Mouse (Mus musculus) c-Kit-positive CD71-negative TER-119-negative erythroid progenitor cells, embryonic 14.5 days (primary cell): Measurements from ENCODE around the gene Chat.

Experiments
- DNase-seq: peaks from one replicate; pipeline ENCODE4 v3.0.0-alpha.2; 2013; ENCODE audit warnings: low read depth

Gene Chat

DNA sequence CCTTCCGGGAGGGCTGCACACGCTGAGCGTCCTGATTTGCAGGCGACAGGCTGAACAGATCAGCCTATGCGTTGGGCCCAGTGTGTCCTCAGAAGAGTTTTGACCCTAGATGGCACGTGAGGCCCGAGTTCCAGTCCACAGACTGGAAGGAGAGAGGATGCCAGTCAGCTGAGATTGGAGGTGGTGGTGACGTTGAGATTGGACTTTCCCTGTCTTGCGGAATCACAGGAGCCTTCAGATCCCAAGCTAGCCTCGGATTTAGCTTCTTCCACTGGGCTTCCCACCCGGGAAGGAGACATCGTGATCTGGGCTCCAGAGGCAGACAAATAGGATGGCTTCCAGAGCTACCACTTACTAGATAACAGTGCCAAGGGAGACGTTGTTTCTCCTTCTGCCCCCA, at the start of gene Chat:
Chat (minus strand) TSS at position 101 of the 400 bp plus-strand sequence.
- no peak for DNase-seq

DNA sequence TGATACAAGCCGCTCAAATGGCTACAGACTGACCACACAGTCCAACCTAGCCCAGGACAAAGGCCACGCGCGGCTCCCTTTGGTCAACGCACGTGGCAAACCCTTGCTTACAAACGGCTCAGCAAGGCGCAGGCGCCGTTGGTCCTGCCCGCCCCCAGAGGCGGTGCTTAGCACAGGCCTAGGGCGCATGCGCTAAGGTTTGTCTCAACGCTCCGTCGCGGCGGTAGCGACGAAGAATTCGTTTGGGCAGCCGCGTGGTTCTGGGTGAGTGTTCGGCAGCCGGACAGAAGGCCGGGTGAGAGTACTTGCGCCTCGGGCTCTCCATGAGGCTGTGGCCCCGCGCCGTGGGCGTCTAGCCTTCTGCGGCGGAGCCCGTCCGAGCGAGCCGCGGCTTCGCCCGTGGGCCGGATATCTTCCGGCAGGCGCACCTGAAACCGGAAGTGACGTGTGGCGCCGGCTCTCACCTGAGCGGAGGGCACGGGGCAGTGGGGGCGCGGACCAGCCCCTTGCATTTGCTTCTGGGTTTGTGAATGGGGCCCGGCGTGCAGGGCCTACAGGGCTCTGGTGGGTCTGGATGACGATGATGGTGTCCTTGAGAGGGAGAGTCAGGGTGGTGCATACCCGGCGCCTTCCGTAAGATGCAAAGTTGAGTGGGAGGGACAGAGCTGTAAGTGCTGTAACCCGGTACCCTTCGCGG, 47.7 kb upstream of the Chat start, which contains the start of gene Ercc6:
Ercc6 (plus strand) TSS at position 186 of the 697 bp plus-strand sequence.
- DNase-seq = peak; percentile 83

DNA sequence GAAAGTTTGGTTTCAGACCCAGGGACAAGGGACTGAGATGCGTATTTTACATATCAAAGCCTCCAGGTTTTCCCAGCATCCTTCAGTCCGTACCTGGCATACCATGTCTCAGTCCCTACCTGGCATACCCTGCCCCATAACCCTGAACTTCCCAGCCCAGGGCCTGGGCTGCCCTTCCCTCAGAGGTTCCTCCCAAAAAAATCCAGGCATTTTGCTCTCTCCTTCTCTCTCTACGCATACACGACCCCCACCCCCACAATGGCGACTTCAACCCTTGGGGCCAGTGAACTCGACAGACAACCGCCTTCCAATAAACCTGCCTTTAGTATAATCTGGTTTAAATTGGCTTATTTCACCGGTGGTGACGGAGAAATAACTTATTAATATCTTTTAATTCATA, 47.1 kb upstream of the Chat start:
- no peak for DNase-seq

DNA sequence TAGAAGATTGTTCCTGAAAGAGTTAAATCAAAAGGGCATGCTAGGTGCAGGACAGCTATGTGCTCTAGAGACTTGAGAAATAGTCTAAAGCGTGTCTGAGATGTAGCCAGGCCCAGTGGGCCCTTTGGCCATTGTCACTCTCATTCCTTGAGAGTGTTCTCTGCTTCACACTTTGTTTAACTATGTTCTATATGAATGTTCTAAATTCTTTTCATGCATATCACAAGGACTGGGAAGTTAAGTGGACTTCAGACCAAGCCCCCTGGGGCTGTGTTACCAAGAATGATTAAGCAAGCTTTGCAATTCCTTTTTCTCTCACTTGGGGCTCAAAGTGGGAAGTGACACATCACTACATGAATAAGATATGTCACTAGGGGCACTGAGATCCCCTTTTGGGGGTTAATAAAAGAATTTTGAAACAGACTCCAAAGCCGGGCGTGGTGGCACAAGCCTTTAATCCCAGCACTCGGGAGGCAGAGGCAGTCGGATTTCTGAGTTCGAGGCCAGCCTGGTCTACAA, 43.7 kb upstream of the Chat start:
- DNase-seq = no peak

DNA sequence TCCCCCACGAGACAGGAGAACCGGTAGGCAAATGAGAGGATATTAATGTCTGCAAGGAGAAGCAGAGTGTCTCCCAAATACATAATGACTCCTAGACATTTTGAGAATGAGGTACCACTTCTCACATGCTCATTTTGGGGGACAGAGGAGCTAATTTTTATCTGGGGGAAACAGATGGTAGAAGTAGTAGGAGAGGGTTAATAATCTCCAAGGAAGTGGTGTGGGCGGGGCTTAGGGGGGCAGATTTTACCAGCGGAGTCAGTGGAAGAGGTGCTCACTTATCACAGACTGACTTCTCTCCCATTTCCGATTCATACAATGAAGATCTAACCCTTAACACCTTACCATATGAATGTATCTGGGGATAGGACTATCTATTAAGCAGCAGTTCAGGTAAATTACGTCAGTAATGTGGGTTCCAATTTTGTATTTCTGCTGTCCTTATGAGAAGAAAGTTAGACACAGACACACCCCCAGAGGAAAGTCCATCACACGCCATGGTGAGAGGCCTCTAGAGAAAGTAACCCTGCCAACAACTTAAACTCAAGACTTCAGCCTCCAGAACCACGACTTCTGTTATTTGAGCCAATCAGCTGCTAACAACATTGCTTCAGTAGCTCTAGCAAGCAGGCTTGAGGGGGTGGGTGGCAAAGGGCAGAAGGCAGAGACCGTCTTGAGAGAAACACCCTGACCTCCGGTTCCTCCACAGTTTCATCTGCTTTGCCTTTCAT, 42.5 kb upstream of the Chat start:
- DNase-seq = no peak

DNA sequence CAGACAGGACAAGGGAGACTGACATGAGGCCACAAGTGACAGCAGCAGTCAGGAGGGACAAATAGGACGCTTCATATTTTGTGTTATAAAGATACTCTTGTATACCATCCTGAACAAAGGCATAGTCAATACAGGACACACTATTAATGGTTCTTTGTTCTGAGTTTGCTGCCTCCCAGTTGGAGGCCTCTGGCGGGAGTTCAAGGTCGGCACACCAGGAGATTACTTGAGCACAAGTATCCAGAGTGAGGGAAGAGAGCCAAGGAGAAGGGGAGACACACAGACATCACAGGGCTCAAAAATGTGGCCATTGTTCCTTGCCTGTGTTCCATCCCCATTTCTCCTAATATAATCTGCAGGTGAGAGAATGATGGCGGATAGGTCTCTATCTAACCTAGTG, 41.4 kb upstream of the Chat start:
- no peak for DNase-seq

DNA sequence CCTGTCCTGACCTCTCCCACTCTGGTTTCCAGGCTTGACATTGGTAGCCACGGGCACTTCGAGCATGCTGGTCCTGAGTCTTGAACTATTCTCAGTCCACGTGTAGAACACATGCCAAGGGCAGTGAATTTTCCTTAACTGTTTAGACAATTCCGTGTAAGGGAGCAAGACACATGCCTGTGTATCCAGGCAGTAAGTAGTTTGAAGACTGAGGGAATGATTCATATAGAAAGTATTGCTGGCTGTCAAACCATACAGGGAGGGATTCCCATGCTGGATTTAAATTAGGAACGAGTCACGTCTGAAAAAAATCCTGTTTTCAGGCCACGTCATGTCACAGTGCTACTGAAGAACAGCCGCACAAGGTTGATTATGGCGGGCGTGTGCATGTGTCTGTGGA, 40.5 kb upstream of the Chat start:
- DNase-seq = no peak

DNA sequence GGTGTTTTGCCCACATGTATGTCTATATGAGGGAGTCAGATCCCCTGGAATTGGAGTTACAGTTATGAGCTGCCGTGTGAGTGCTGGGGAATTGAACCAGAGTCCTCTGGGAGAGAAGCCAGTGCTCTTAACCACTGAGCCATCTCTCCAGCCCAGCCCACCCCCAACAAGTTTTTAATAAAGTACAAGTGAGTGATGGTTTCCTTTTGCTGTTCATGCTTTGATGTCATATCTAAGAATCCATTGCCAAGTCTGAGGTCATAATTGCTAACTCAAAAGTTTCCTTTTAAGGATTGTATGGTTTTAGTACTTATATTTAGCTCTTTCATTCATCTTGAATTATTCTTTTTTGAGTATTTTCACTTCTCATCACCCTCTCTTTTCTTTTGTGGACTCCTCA, 38.1 kb upstream of the Chat start:
- no peak for DNase-seq

DNA sequence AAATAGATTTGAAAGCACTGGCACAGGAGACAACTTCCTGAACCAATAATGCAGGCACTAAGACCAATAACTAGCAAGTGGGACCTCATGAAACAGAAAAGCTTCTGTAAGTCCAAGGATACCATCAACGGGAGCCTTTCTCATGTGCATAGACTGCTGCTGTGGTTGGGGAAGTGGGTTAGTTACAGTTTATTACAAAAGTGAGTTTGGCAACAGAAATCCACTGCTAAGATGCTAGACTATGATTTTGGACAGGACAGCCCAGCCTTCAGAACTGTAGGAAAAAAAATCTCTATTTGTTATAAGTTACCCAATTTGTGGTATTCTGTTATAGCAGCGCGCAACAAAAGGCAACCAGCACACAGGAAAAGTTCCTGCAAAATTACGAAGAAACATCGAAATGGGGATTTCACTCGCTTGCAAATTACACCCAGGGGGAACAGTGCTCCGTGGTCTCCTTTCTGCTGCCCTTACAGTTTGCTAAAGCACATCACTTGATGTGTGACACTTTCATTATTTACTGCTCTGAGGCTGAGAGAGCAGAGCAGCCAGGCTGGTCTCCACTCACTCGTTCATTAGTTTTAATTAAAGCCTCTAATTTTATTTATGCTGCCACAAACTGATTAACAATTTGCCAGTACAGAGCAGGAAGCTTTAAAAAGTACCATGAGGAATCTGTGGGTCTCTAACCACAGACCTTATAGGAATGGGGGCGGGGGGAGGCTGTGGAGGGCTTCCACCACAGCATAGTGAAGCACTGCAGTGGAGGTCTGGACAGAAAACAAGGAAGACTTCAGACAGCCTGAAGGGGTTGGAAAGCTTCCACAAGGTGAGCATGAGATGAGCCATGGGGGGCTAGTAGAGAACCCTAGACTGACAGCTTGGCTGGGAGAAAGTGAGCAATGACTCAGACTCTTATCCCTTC, 37.2 kb upstream of the Chat start:
- DNase-seq = no peak

DNA sequence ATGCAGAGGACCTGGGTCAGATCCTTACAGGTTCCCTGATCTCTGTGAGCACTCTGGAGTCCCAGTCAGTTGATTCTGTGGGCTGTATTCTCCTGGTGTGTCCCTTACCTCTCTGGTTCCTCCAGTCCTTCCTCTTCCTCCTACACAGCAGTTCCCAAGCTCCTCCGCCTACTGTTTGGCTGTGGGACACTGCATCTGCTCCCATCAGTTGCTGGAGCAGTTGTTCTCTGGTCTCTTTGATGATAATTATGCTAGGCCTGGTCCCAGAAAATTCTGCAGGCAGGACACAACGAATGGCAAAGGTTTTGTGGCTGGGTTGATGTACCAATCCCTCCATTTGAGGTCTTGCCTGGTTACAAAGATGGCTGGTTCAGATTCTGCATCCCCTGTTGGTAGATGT, 35.5 kb upstream of the Chat start:
- DNase-seq = no peak

DNA sequence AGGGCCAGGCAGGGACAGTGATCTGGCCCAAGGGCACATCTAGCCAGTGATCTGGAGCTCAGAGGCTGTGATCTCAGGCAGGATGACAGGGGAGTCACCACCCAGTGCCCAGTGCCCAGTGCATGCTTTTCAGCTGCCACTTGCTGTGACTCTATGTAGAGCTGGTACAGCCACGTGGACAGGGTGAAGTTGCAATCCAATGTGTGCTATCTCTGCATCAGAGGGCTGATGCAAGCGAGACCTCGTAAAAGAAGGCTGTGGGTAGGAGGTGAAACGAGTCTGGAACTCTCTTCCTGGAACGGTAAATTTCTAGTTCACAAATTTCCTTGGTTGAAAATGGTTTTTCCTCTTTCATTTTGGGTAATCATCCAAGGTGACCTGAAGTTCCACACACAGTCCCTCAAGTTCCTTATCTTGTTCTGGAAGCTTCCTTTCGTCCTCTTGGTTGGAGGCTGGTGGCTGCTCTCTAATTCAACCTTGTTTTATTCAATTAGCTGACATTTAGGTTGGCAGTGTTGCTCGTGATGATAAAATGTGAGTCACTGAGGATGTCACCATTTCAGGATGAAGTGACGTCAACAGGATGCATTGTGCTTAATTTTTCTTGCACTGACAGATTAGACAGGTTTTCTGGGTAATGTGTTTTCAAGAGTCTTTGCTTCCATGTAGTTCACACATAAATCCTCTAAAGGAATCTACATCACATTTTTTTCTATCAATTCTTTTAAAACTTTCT, 30.5 kb upstream of the Chat start:
- DNase-seq = no peak

DNA sequence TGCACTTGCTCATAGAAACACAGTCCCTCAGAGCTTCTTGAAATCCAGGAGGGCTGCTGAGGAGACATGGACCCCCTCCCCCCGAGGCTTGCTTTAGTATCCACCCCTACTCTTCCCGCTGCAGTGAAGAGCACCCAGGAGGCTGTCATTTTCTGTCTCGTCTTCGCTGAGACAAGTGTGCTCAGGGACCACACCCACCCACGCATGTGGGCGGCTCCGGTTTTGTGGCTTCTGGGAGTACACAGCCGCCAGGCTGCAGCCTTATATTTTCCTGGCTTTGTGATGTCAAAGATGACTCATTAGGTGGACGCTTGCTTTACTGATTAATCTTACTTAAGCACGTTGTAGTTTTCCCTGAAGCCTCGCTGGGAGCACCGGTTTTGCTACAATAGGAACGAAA, 26.7 kb upstream of the Chat start:
- DNase-seq = no peak

DNA sequence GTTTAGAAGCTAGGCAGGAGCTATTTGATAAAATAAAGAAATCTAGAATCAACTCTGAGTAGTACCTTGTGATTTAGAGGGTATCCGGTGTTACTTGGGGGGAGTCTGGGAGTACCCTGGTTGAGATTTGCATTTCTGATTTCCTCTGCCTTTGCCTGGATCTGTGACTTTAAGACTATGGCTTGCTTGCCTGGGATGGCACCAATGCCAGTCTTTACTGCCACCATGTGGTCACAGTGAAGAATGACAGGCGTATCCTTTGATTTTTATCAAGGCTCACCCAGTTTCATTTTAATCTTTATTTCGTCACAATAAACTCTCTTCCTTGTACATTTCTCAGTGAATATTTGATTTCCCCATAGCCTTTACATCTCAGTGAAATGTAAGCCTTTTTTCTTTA, 16.3 kb upstream of the Chat start:
- no peak for DNase-seq

DNA sequence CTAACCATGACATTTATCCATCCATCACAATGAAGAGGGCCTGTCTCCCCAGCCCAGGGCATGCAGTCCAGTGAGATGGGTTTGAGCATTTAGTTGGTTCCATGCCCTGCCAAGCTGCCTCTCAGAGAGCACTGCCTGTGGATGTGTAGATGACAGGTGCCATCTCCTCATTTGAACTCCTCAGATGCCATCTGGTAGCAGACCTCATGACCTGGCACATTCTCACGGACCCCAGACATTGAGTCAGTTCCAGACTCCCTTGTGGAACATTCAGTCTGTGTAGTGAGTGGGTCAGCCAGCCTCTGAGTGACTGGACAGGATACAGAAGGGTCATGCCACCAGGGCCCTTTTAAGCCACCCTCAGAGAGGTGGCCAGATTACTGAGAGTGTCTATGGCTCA, 11.8 kb upstream of the Chat start:
- no peak for DNase-seq

DNA sequence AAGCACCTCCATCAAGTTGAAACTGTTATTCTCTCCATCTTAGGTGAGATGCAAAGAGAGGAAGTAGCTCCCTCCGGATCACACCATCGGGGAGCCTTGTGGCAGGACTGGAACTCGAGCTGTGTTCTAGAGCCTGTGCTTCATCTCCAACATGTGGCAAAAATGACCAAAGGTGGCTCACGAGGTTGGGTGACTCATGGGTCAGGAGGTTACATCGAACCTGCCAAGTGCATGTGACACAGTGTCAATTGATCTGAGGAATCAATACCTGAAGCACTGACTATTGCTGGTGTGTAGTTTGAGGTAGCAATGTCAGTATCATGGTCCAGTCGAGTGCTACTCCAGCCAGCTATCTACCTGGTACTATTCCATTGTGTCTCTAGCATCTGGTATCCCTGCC, 10.8 kb upstream of the Chat start:
- no peak for DNase-seq

DNA sequence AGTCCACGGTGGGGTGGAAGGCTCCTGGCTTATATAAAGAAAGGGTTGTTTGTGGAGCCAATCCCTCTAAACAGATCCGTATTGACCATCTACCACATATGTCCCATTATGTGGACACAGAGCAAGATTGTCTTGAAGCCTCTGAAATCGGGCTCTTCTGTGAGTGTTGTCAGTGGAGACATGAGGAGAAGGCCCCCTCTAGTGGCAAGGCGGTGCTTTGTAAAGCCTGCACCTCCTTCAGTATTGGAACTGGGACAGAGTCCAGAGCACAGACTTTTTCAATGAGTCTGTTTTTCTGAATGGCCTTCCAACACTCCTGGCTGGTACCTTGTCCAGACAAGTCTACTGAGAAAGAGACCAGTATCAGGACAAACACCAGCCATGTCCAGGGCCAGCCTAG, 7.2 kb upstream of the Chat start:
- no peak for DNase-seq

DNA sequence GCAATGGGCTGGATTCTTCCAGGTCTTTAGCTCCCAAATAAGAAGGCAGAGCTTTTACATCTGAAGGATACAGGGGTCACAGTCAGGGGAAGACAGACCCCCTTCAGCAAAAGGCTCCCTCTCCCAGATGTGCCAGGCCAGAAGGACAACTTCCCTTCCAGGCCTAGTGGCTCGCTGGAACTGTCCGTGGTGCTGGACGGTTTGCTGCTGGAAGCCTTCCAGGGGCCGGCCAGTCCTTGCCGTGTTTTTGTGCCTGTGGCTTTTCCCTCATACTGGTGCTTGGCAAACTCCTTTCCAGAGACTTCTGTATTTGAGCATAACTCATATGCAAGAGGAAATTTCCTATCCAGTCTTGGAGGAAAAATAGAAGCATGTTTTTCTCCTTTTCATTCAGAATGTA, 1.8 kb upstream of the Chat start:
- DNase-seq = peak; percentile 33

DNA sequence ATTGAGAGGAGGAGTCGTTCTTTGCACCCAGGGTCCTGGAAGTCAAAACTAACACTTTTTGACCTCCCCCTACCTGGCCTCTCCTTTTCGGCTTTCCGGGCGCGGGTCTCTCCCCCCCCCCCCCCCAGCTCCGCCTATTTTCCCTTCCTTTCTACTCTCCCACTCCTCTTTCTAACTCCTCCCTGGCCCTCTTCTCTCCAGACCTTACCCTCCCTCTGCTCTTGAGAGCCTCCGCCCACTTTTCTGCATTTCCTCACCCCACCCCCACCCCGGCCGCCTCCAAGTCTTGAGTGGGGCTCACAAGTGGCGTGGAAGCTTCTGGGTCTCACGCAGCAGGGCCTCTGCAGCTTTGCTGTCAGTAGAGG, 301 bp downstream of the Chat start:
- no peak for DNase-seq

DNA sequence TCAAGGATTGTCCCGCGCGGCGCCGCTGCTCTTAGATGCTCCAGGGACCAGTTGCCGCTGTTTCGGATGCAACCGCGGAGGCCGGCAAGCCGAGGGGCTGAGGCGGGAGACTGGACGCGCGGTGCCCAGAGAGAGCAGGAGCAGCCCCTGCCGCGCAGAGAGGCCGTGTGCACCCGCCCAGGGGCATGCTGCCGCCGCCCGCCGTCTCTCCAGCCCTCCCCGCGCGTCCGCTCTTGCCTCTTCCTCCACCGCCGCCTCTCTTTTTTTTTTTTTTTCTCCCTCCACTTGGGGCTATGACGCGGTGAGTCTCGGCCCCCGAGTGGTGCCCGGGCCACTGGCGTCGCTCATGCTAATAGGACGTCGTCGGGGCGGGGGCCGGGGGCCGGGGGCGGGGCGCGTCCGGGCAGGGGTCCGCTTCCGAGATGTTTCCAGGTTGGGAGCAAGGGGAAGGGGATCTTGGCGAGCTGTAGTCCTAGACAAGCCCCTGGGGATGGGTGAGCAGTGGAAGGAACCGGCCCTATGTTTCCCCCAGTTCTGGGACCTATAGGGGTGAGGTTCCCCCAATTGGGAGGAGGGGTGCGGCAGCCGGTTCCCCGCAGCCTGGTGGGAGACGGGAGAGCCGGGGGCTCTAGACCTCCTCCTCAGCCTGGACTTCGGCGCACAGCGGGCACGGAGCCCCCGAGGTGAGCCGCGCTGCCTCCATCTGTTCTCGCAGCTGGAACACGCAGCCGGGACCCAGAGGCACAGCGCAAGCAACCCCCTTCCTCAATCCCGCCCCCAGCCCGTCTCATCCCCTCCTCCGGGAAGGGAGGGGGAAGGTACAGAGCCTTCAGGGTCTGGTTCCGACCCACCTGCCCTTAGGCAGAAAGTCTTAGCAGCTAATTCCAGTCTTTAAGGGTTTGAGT, 936 bp downstream of the Chat start, which contains the start of gene Slc18a3:
Slc18a3 (minus strand) TSS at position 250 of the 905 bp plus-strand sequence.
- DNase-seq = no peak

DNA sequence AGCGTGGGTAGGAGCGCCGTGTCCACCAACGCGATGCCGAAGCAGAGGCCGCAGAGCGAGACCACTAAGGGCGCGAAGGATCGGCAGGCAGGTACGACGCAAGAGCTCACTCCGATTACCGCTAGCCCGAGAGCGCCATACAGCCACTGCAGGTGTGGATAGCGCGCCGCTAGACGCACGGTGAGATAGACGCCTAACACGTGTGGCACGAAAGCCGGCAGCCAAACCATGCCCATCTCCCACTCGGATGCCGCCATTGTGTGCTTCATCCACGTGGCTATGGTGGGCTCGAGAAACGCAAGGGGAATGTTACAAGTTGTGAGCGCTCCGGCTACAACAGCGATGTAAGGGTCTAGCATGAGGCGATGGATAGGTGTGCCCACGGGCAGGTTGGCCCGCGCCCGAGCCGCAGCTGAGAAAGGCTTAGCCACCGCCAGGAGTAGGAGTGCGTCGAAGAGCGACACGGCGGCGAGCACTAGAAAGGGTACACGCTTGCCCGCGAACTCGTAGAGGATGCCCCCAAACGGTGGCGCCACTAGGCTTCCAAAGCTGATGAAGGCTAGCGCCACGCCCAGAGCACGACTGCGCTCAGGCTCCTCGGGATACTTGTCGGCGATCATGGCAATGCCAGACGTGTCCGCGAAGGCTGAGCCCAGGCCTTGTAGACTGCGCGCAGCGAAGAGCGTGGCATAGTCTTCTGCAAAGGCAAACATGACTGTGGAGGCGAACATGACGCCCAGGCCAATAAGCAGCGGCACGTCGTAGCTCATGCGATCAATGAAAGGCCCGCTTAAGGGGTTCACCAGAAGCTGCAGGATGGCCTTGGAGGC, 2.4 kb downstream of the Chat start:
- DNase-seq = no peak
